Mouse (Mus musculus) embryonic facial prominence, embryonic 10.5 days (tissue): Measurements from ENCODE around the gene Ugt2a1. TPM values are rescaled to one million over a fixed set of nuclear protein-coding genes. Genes with fewer than 3 reads are reported as not detected.
A peak's percentile ranks its signal among the peaks of the same experiment; 100 is the strongest.
"Not testable (repeated sequence)": the region's sequence is repeated elsewhere in the genome, so short reads cannot be mapped to it uniquely, and the experiment has no call there.

Experiments used
- DNase-seq: peaks from one replicate; pipeline ENCODE4 v3.0.0-alpha.2; 2017; ENCODE audit warnings: low spot score
- H3K27ac ChIP-seq: fragments of 300-500 bp; sonication (generic); replicated peaks from 2 replicates; pipeline ENCODE4 v1.5.1; 2016; ENCODE audit warnings: mild to moderate bottlenecking
- H3K27me3 ChIP-seq: fragments of 300-500 bp; sonication (generic); replicated peaks from 2 replicates; pipeline ENCODE4 v1.6.1; 2016; ENCODE audit warnings: low read depth, mild to moderate bottlenecking; ENCODE audit not compliant: poor library complexity, severe bottlenecking
- H3K36me3 ChIP-seq: fragments of 300-500 bp; sonication (generic); replicated peaks from 2 replicates; pipeline ENCODE4 v1.6.1; 2016; ENCODE audit warnings: mild to moderate bottlenecking, moderate library complexity
- H3K4me1 ChIP-seq: fragments of 300-500 bp; sonication (generic); 2 replicates; pipeline ENCODE4 v1.6.1; 2016
- H3K4me3 ChIP-seq: fragments of 300-500 bp; sonication (generic); 2 replicates; pipeline ENCODE4 v1.5.1; 2016; ENCODE audit warnings: mild to moderate bottlenecking, moderate library complexity
- H3K9me3 ChIP-seq: fragments of 300-500 bp; sonication (generic); 2 replicates; pipeline ENCODE4 v1.6.1; 2016; ENCODE audit warnings: mild to moderate bottlenecking
- WGBS: fragments of 180-500 bp; shearing (Covaris S2); methylation state at CpG from one replicate; pipeline ENCODE4 v1.1.7; 2016; 5-methylcytosine and 5-hydroxymethylcytosine counted together
- polyA plus RNA-seq: library from polyadenylated mRNA; unstranded; fragments of >200 nt; fragmentation: Nextera tagmentation; extraction: Ambion mirVana; gene quantifications from 2 replicates; pipeline ENCODE4 v1.2.1, GENCODE M21; 2016

Gene Ugt2a1
- polyA plus RNA-seq, 1 experiment from 2014 or later = not detected

GRCm38 (mm10) chr5:87456216-87456850 is 34.3 kb downstream of the Ugt2a1 start:
- WGBS = 92% methylated on average over 3 of the region's 3 CpGs
- Histone ChIP-seq H3K4me3 (no peak overlapping the region), H3K27me3 (no peaks in the 10 kb centered on the region)

GRCm38 (mm10) chr5:87455519-87455918 is 35.2 kb downstream of the Ugt2a1 start:
- no peak overlapping the region for H3K27ac ChIP-seq
- no peaks in the 10 kb centered on the region for H3K4me1 ChIP-seq
- no peak overlapping the region for H3K4me3 ChIP-seq
- no peaks in the 10 kb centered on the region for H3K27me3 ChIP-seq
- no peaks in the 10 kb centered on the region for H3K36me3 ChIP-seq
- H3K9me3 ChIP-seq = no peaks in the 10 kb centered on the region
- no peak for DNase-seq

More at GRCm38 (mm10) chr5:87456216-87456850, 34.3 kb downstream of the Ugt2a1 start:
- no peak for DNase-seq
- no peaks in the 10 kb centered on the region for H3K9me3 ChIP-seq
- no peak overlapping the region for H3K27ac ChIP-seq
- H3K36me3 ChIP-seq = no peaks in the 10 kb centered on the region
- H3K4me1 ChIP-seq = no peaks in the 10 kb centered on the region

- WGBS = 89% methylated on average over 4 of the region's 5 CpGs
- H3K27ac ChIP-seq = not testable (repeated sequence)
These were observed 38.2 kb downstream of the Ugt2a1 start for GRCm38 (mm10) chr5:87452514-87452913.

GRCm38 (mm10) chr5:87436264-87436663 is 54.4 kb downstream of the Ugt2a1 start:
- Histone ChIP-seq H3K4me1 (no peaks in the 10 kb centered on the region), H3K27me3 (no peaks in the 10 kb centered on the region), H3K36me3 (no peaks in the 10 kb centered on the region), H3K9me3 (no peaks in the 10 kb centered on the region), H3K4me3 (no peak overlapping the region), H3K27ac (no peak overlapping the region)
- 43% methylated on average over 3 of the region's 3 CpGs for WGBS
- DNase-seq = peak; percentile 8

More at GRCm38 (mm10) chr5:87452514-87452913, 38.2 kb downstream of the Ugt2a1 start:
- not testable (repeated sequence) for H3K4me3 ChIP-seq, DNase-seq, H3K4me1 ChIP-seq, H3K27me3 ChIP-seq, H3K9me3 ChIP-seq, H3K36me3 ChIP-seq

GRCm38 (mm10) chr5:87425676-87426075 is 65.0 kb downstream of the Ugt2a1 start:
- WGBS = 86% methylated on average over 3 of the region's 3 CpGs
- H3K36me3 ChIP-seq = no peaks in the 10 kb centered on the region
- no peak overlapping the region for H3K4me3 ChIP-seq
- H3K27me3 ChIP-seq = no peaks in the 10 kb centered on the region
- DNase-seq = no peak
- H3K27ac ChIP-seq = no peak overlapping the region
- no peaks in the 10 kb centered on the region for H3K9me3 ChIP-seq
- no peaks in the 10 kb centered on the region for H3K4me1 ChIP-seq

- not testable (repeated sequence) for H3K36me3 ChIP-seq, H3K4me3 ChIP-seq, H3K4me1 ChIP-seq, H3K27me3 ChIP-seq, H3K9me3 ChIP-seq, H3K27ac ChIP-seq, DNase-seq
- 98% methylated on average over 1 of the region's 2 CpGs for WGBS
These were observed 66.6 kb downstream of the Ugt2a1 start, which contains the start of gene Ugt2b38 for GRCm38 (mm10) chr5:87424041-87424440. Gene Ugt2b38, minus strand, starts transcription at chr5:87424203.

Other genes with a start within 250 kb of the Ugt2a1 start
- not detected in 2 replicates for gene Ugt2b37, start 236.1 kb downstream of the Ugt2a1 start, polyA plus RNA-seq
- gene Ugt2a3, start 153.7 kb downstream of the Ugt2a1 start, polyA plus RNA-seq = not detected in 2 replicates
- gene Ugt2b38, start 66.7 kb downstream of the Ugt2a1 start, polyA plus RNA-seq = not detected in 2 replicates
- 0.10 TPM in 1 of 2 replicates, not detected in the other for gene Ugt2a2, start 8.6 kb downstream of the Ugt2a1 start, polyA plus RNA-seq
- gene Gm43638, start 4.1 kb downstream of the Ugt2a1 start, polyA plus RNA-seq = not detected in 2 replicates
- gene Sult1b1, start 47.3 kb upstream of the Ugt2a1 start, polyA plus RNA-seq = 0.20 TPM in 1 of 2 replicates, not detected in the other
- not detected in 2 replicates for gene Sult1d1, start 78.2 kb upstream of the Ugt2a1 start, polyA plus RNA-seq
- 0.28 and 1.1 TPM in 2 replicates for gene Sult1e1, start 100.7 kb upstream of the Ugt2a1 start, polyA plus RNA-seq
- gene Csn1s1, start 175.3 kb upstream of the Ugt2a1 start, polyA plus RNA-seq = not detected in 2 replicates
- gene Csn2, start 208.8 kb upstream of the Ugt2a1 start, polyA plus RNA-seq = not detected in 2 replicates